Mouse (Mus musculus) heart, postnatal 36 days (tissue): ENCODE measurements around the gene Lipf. TPM values are rescaled to one million over a fixed set of nuclear protein-coding genes. Genes with fewer than 3 reads are reported as not detected.

Experiments used
- DNase-seq, 2 experiments: peaks; one replicate each; pipeline ENCODE4 v3.0.0; 2021 to 2022
- intact Hi-C: fragments of 180-260 bp; cut with DNase I; formaldehyde crosslinking; loops from one replicate; pipeline ENCODE4 v1.15.1; 2025
- total RNA-seq, 2 experiments: library from RNA; stranded (reverse); gene quantifications; 2 replicates each; pipeline ENCODE4 v1.2.3; 2021

Gene Lipf
- not detected for total RNA-seq

DNA sequence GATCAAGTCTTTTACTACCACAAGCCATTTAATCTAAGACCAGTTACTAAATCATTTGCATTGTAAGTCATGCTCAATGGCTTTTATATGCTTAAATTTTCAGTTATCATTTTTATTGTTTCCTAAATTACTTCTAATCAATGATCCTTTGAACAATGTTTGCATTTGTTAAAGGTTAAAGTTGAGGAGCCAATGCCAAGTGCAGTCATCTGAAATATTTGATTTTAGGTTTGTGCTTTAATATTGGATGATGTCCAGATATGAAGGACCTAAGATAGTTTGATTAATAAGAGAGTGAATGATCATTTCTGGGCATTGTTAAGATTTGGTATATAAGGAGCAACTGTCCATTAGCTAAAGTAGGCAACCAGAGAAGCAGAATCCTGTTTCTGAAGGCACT, at the start of gene Lipf:
Gene Lipf, plus strand, starts transcription at position 301 of the 400 bp plus-strand sequence.
- no peak for DNase-seq
- intact Hi-C loops, result no loop called here

GRCm38 (mm10) chr19:33924099-33924498, 36.9 kb upstream of the Lipf start:
- intact Hi-C loops, result no loop called here

DNA sequence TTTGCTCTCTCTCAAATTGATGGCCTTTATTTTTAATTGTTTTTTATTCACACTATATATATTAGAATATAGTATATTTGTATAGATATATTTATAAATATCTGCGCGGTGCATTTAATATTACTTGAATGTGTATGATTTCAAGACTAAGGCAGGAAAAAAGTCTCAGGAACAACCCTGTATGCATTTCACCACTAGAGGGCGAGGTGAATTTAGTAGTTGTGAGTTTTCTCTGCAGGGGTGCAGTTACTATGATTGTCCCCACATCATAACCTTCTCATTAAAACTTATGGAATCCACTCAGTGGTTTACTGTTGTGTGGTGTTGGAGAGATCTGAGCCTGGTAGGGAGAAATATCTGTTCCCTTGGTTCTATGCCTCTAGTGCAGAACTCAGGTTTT, 18.0 kb downstream of the Lipf start:
- intact Hi-C loops, result no loop called here
- DNase-seq, result no peak

More at GRCm38 (mm10) chr19:33924099-33924498, 36.9 kb upstream of the Lipf start:
- no peak for DNase-seq

DNA sequence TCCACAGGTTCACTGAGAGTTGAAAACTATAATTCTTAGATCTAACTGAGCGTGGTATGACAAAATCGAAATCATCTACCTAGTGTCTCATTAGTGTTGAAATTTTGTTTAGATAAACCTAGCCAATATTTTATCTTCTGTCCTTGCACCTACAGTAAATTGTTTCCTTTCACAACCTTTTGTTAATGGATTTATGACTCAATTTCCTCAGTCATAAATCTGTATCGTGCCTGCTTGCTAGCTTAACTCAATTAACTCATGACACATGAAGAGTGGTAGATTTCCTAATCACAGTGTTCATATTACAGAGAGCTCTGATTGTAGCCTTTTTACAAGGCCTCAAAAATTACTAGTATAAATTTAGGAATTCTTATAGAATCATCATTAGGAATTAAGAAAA, 22.1 kb downstream of the Lipf start:
- intact Hi-C loops, result no loop called here
- no peak for DNase-seq

DNA sequence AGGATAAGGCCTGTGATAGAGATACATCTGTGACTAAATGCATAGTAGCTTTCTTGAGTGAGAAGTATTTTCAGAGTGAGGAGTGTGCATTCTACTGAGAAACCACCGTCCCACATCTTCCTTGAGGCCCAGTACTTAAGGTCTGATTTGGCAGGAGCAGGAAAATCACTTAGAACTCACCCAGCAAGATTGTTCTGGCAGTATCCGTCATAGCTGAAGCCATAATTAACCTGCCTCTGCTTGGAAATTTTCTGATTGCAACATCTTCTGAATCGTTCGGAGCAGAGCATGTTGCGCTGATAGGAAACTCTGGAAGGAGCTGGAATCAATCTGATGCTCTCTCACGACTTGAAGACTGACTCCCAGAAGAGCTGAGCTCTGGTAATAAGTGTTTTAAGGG, 47.0 kb downstream of the Lipf start, which contains the start of gene Lipk:
Gene Lipk, plus strand, starts transcription at position 289 of the 400 bp plus-strand sequence.
- no peak for DNase-seq
- intact Hi-C loops, result no loop called here

DNA sequence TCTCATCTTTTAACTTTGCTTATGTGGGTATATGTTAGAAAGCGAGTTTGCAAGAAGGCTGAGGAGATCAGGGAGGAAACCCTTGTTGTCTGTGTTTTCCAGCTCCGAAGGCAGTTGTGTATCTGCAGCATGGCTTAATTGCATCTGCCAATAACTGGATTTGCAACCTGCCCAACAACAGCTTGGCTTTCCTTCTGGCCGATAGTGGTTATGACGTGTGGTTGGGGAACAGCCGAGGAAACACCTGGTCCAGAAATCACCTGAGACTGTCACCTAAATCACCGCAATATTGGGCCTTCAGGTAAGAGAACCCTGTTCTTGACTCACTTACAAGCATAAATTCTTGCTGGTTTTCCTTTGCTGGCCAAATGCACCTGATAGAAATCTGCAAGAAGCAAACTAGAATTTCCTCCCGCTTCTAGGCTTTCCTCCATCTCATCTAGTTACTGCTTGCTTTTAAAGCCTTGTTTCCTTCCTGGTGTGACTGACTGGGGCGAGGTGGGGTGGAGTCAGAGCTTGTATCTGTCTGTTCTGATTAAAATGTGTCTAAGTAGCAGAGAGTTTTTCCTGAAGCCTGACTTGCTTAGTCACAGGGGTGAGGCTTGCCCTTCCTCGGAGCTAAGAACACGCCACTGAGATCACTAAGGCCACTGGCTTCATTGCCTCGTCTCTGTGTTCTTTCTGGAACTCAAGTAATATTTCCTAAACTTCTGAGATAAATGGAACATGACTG, 60.6 kb downstream of the Lipf start:
- no peak for DNase-seq
- intact Hi-C loops, result loop anchor here (5.0 kb wide), 1 partner anchor 639 kb away; no protein-coding TSS in a partner anchor

GRCm38 (mm10) chr19:34022759-34023158, 61.8 kb downstream of the Lipf start:
- intact Hi-C loops, result loop anchor here (5.0 kb wide), 1 partner anchor 640 kb away; no protein-coding TSS in a partner anchor
- DNase-seq, result no peak

Other genes with a start within 250 kb of the Lipf start
- under 1 TPM; 0.22 to 0.30 TPM for gene Lipo2, start 209.8 kb upstream of the Lipf start, total RNA-seq
- gene Lipo3, start 199.2 kb upstream of the Lipf start, total RNA-seq, result 1 to 10 TPM; 8.4 to 8.6 TPM
- gene Lipo1, start 173.7 kb upstream of the Lipf start, total RNA-seq, result not detected
- gene Lipk, start 47.1 kb downstream of the Lipf start, total RNA-seq, result not detected
- not detected for gene Lipn, start 106.2 kb downstream of the Lipf start, total RNA-seq
- gene Lipm, start 139.7 kb downstream of the Lipf start, total RNA-seq, result not detected
- gene Ankrd22, start 204.9 kb downstream of the Lipf start, total RNA-seq, result not detected
- 1 to 10 TPM; 2.7 to 5.4 TPM for gene Stambpl1, start 231.0 kb downstream of the Lipf start, total RNA-seq